Mouse (Mus musculus): Measurements from ENCODE around the gene Fam222a. TPM values are rescaled to one million over a fixed set of nuclear protein-coding genes. Genes with fewer than 3 reads are reported as not detected.

The Fam222a gene
- polyA plus RNA-seq, 1 experiment from 2014 or later, result 0.79 TPM

- no peak overlapping the region for H3K27ac ChIP-seq (replicated peaks)
- no peaks in the 10 kb centered on the region for H3K27me3 ChIP-seq (ENCODE audit: control insufficient read depth, insufficient read depth, low read length)
- H3K4me2 ChIP-seq (replicated peaks; ENCODE audit: low read depth), result no peak overlapping the region
- no peaks in the 10 kb centered on the region for H3K9me3 ChIP-seq (ENCODE audit: control insufficient read depth, low read length)
- H3K4me3 ChIP-seq (ENCODE audit: low read depth, low read length), result no peak overlapping the region
- no peak overlapping the region for H3K9ac ChIP-seq (ENCODE audit: low read length)
- no peak for DNase-seq (ENCODE audit: low spot score)
- WGBS, result 100% methylated on average over 2 of the region's 2 CpGs
- peaks cover 3% of the 10 kb centered on the region for H3K4me1 ChIP-seq (replicated peaks; ENCODE audit: control insufficient read depth, insufficient read depth)
- TF ChIP-seq EP300 (optimal IDR thresholded peaks at IDR 0.05) (no peak), CTCF (IDR thresholded peaks at IDR 0.05; ENCODE audit: low read depth) (peak; percentile 38)
- no peak for ATAC-seq (ENCODE audit: low FRiP score, low TSS enrichment)
- no peaks in the 10 kb centered on the region for H3K36me3 ChIP-seq (ENCODE audit: control insufficient read depth, insufficient read depth, low read length)
Measured at GRCm38 (mm10) chr5:114555424-114555823, 12.4 kb upstream of the Fam222a start.

GRCm38 (mm10) chr5:114556109-114556508 is 11.7 kb upstream of the Fam222a start:
- ATAC-seq (ENCODE audit: low FRiP score, low TSS enrichment), result no peak
- TF ChIP-seq EP300 (optimal IDR thresholded peaks at IDR 0.05) (no peak), CTCF (IDR thresholded peaks at IDR 0.05; ENCODE audit: low read depth) (no peak)

GRCm38 (mm10) chr5:114557765-114558731 is 9.8 kb upstream of the Fam222a start:
- TF ChIP-seq EP300 (optimal IDR thresholded peaks at IDR 0.05) (no peak), CTCF (IDR thresholded peaks at IDR 0.05; ENCODE audit: low read depth) (no peak)
- no peak overlapping the region for H3K4me2 ChIP-seq (replicated peaks; ENCODE audit: low read depth)
- H3K9ac ChIP-seq (ENCODE audit: low read length), result no peak overlapping the region
- ATAC-seq (ENCODE audit: low FRiP score, low TSS enrichment) (peak; percentile 53), DNase-seq (ENCODE audit: low spot score) (peak; percentile 54)
- H3K9me3 ChIP-seq (ENCODE audit: control insufficient read depth, low read length), result no peaks in the 10 kb centered on the region
- peak overlapping the region; percentile 45; the same call in 1 of the 2 replicates for H3K27ac ChIP-seq (replicated peaks)
- H3K36me3 ChIP-seq (ENCODE audit: control insufficient read depth, insufficient read depth, low read length), result no peaks in the 10 kb centered on the region
- H3K27me3 ChIP-seq (ENCODE audit: control insufficient read depth, insufficient read depth, low read length), result no peaks in the 10 kb centered on the region
- H3K4me3 ChIP-seq (ENCODE audit: low read depth, low read length), result no peak overlapping the region
- 45% methylated on average over 20 of the region's 20 CpGs for WGBS
- no peaks in the 10 kb centered on the region for H3K4me1 ChIP-seq (replicated peaks; ENCODE audit: control insufficient read depth, insufficient read depth)

More at GRCm38 (mm10) chr5:114556109-114556508, 11.7 kb upstream of the Fam222a start:
- H3K36me3 ChIP-seq (ENCODE audit: control insufficient read depth, insufficient read depth, low read length), result no peaks in the 10 kb centered on the region
- H3K9me3 ChIP-seq (ENCODE audit: control insufficient read depth, low read length), result no peaks in the 10 kb centered on the region
- DNase-seq (ENCODE audit: low spot score), result no peak
- no peaks in the 10 kb centered on the region for H3K27me3 ChIP-seq (ENCODE audit: control insufficient read depth, insufficient read depth, low read length)
- no peak overlapping the region for H3K27ac ChIP-seq (replicated peaks)
- WGBS, result 64% methylated on average over 11 of the region's 11 CpGs
- H3K4me3 ChIP-seq (ENCODE audit: low read depth, low read length), result no peak overlapping the region
- no peak overlapping the region for H3K4me2 ChIP-seq (replicated peaks; ENCODE audit: low read depth)
- H3K4me1 ChIP-seq (replicated peaks; ENCODE audit: control insufficient read depth, insufficient read depth), result peaks cover 1% of the 10 kb centered on the region
- H3K9ac ChIP-seq (ENCODE audit: low read length), result no peak overlapping the region

GRCm38 (mm10) chr5:114560533-114560936 is 7.3 kb upstream of the Fam222a start:
- DNase-seq (ENCODE audit: low spot score) (peak; percentile 84), ATAC-seq (ENCODE audit: low FRiP score, low TSS enrichment) (peak; percentile 82)
- 0 out of 2 replicates have a peak, but pooled peaks cover 2% of the 10 kb centered on the region for H3K4me1 ChIP-seq (replicated peaks; ENCODE audit: control insufficient read depth, insufficient read depth)
- no peak overlapping the region for H3K4me2 ChIP-seq (replicated peaks; ENCODE audit: low read depth)
- H3K9me3 ChIP-seq (ENCODE audit: control insufficient read depth, low read length), result no peaks in the 10 kb centered on the region
- H3K36me3 ChIP-seq (ENCODE audit: control insufficient read depth, insufficient read depth, low read length), result no peaks in the 10 kb centered on the region
- H3K27ac ChIP-seq (replicated peaks), result peak overlapping the region; percentile 20; the same call in 1 of the 2 replicates
- no peak overlapping the region for H3K4me3 ChIP-seq (ENCODE audit: low read depth, low read length)
- no peak for TF ChIP-seq EP300 (optimal IDR thresholded peaks at IDR 0.05)
- TF ChIP-seq CTCF (IDR thresholded peaks at IDR 0.05; ENCODE audit: low read depth), result no peak
- WGBS, result 14% methylated on average over 9 of the region's 9 CpGs
- H3K27me3 ChIP-seq (ENCODE audit: control insufficient read depth, insufficient read depth, low read length), result no peaks in the 10 kb centered on the region
- no peak overlapping the region for H3K9ac ChIP-seq (ENCODE audit: low read length)

GRCm38 (mm10) chr5:114560965-114561364 is 6.9 kb upstream of the Fam222a start:
- no peak for DNase-seq (ENCODE audit: low spot score)
- H3K27ac ChIP-seq (replicated peaks), result peak overlapping the region; percentile 20; the same call in 1 of the 2 replicates
- H3K4me2 ChIP-seq (replicated peaks; ENCODE audit: low read depth), result no peak overlapping the region
- no peaks in the 10 kb centered on the region for H3K36me3 ChIP-seq (ENCODE audit: control insufficient read depth, insufficient read depth, low read length)
- WGBS, result 50% methylated on average over 5 of the region's 5 CpGs
- H3K4me1 ChIP-seq (replicated peaks; ENCODE audit: control insufficient read depth, insufficient read depth), result 0 out of 2 replicates have a peak, but pooled peaks cover 2% of the 10 kb centered on the region
- no peak overlapping the region for H3K9ac ChIP-seq (ENCODE audit: low read length)
- peak; percentile 80 for ATAC-seq (ENCODE audit: low FRiP score, low TSS enrichment)
- no peak overlapping the region for H3K4me3 ChIP-seq (ENCODE audit: low read depth, low read length)
- H3K27me3 ChIP-seq (ENCODE audit: control insufficient read depth, insufficient read depth, low read length), result no peaks in the 10 kb centered on the region
- TF ChIP-seq CTCF (IDR thresholded peaks at IDR 0.05; ENCODE audit: low read depth) (no peak), EP300 (optimal IDR thresholded peaks at IDR 0.05) (no peak)
- H3K9me3 ChIP-seq (ENCODE audit: control insufficient read depth, low read length), result no peaks in the 10 kb centered on the region

- no peaks in the 10 kb centered on the region for H3K9me3 ChIP-seq (ENCODE audit: control insufficient read depth, low read length)
- 92% methylated on average over 7 of the region's 7 CpGs for WGBS
- TF ChIP-seq EP300 (optimal IDR thresholded peaks at IDR 0.05), result no peak
- TF ChIP-seq CTCF (IDR thresholded peaks at IDR 0.05; ENCODE audit: low read depth), result no peak
- DNase-seq (ENCODE audit: low spot score), result no peak
- H3K4me2 ChIP-seq (replicated peaks; ENCODE audit: low read depth), result no peak overlapping the region
- H3K9ac ChIP-seq (ENCODE audit: low read length), result no peak overlapping the region
- H3K4me1 ChIP-seq (replicated peaks; ENCODE audit: control insufficient read depth, insufficient read depth), result peaks cover 2% of the 10 kb centered on the region; the same call in 1 of the 2 replicates
- H3K27me3 ChIP-seq (ENCODE audit: control insufficient read depth, insufficient read depth, low read length), result no peaks in the 10 kb centered on the region
- no peak overlapping the region for H3K4me3 ChIP-seq (ENCODE audit: low read depth, low read length)
- no peak overlapping the region for H3K27ac ChIP-seq (replicated peaks)
- H3K36me3 ChIP-seq (ENCODE audit: control insufficient read depth, insufficient read depth, low read length), result no peaks in the 10 kb centered on the region
- ATAC-seq (ENCODE audit: low FRiP score, low TSS enrichment), result no peak
Measured at GRCm38 (mm10) chr5:114563994-114564393, 3.8 kb upstream of the Fam222a start.
